Mouse (Mus musculus) adrenal gland, adult 18-20 months (tissue): ENCODE data around the gene Tgm4. TPM values are rescaled to one million over a fixed set of nuclear protein-coding genes. Genes with fewer than 3 reads are reported as not detected.

Source experiments
- DNase-seq, 2 experiments: peaks; one replicate each; pipeline ENCODE4 v3.0.0; 2021 to 2022; ENCODE audit warnings: low spot score in 2 of 2
- total RNA-seq, 2 experiments: library from RNA; stranded (reverse); gene quantifications; 1 replicate in 1 of 2; 2 replicates in 1 of 2; pipeline ENCODE4 v1.2.3; 2021

Tgm4 gene
- total RNA-seq, 2 experiments from 2014 or later: 0.48 to 0.86 TPM

GRCm38 (mm10) chr9:123104362-123104761 is 69.8 kb downstream of the Tgm4 start:
- no peak for DNase-seq

- DNase-seq: no peak
Measured at GRCm38 (mm10) chr9:123107186-123107585, 72.7 kb downstream of the Tgm4 start.

GRCm38 (mm10) chr9:123109188-123109587 is 74.7 kb downstream of the Tgm4 start:
- no peak for DNase-seq

GRCm38 (mm10) chr9:123111751-123112221 is 77.3 kb downstream of the Tgm4 start:
- DNase-seq: no peak

- DNase-seq: peak; percentile 87 to 89
Measured at GRCm38 (mm10) chr9:123112805-123113521, 78.4 kb downstream of the Tgm4 start, which contains the start of the genes Zdhhc3 and Exosc7. Gene Zdhhc3, minus strand, starts transcription at chr9:123113205. Gene Exosc7, plus strand, starts transcription at chr9:123113215.

GRCm38 (mm10) chr9:123113931-123114330 is 79.4 kb downstream of the Tgm4 start:
- no peak for DNase-seq

GRCm38 (mm10) chr9:123115566-123115965 is 81.0 kb downstream of the Tgm4 start:
- no peak for DNase-seq

Other genes starting within 250 kb of the Tgm4 start
- 10 to 100 TPM; 20.0 to 26.3 TPM for gene Tcaim, start 229.2 kb upstream of the Tgm4 start, total RNA-seq
- gene Gm35549, start 190.7 kb upstream of the Tgm4 start, total RNA-seq: not detected
- 100 to 1,000 TPM in 1 of 2 experiments, 10 to 100 TPM in 1; 83.7 to 121 TPM for gene Zfp445, start 168.7 kb upstream of the Tgm4 start, total RNA-seq
- 1 to 10 TPM; 4.5 to 6.2 TPM for gene Zkscan7, start 149.0 kb upstream of the Tgm4 start, total RNA-seq
- 1 to 10 TPM; 3.3 to 4.2 TPM for gene Zfp105, start 111.7 kb upstream of the Tgm4 start, total RNA-seq
- gene 1110059G10Rik, start 83.7 kb upstream of the Tgm4 start, total RNA-seq: 10 to 100 TPM; 15.4 to 17.6 TPM
- gene Kif15, start 83.7 kb upstream of the Tgm4 start, total RNA-seq: under 1 TPM; 0.66 to 0.86 TPM
- gene Tmem42, start 13.4 kb upstream of the Tgm4 start, total RNA-seq: 10 to 100 TPM; 14.5 to 20.3 TPM
- 10 to 100 TPM; 53.5 to 76.3 TPM for gene Zdhhc3, start 78.5 kb downstream of the Tgm4 start, total RNA-seq
- gene Exosc7, start 78.5 kb downstream of the Tgm4 start, total RNA-seq: 10 to 100 TPM; 27.3 to 34.6 TPM
- 10 to 100 TPM; 21.6 to 53.1 TPM for gene Clec3b, start 116.2 kb downstream of the Tgm4 start, total RNA-seq
- under 1 TPM in 1 of 2 experiments, not detected in 1; 0.07 TPM for gene Cdcp1, start 181.3 kb downstream of the Tgm4 start, total RNA-seq
- 1 to 10 TPM; 7.5 to 9.2 TPM for gene Tmem158, start 226.0 kb downstream of the Tgm4 start, total RNA-seq